Mouse (Mus musculus) forebrain, embryonic 13.5 days (tissue): ENCODE results near the gene Lmf2. TPM values are rescaled to one million over a fixed set of nuclear protein-coding genes. Genes with fewer than 3 reads are reported as not detected.

ENCODE experiments used
- ATAC-seq: fragments of 200-750 bp; cut with Nextera tagmentation; 2 replicates; pipeline ENCODE4 v1.8.0; 2017
- H3K27ac ChIP-seq: fragments of 300-500 bp; sonication (generic); 2 replicates; pipeline ENCODE4 v1.5.1; 2015; ENCODE audit warnings: inconsistent platforms, mild to moderate bottlenecking, moderate library complexity
- H3K27me3 ChIP-seq: fragments of 300-500 bp; sonication (generic); 2 replicates; pipeline ENCODE4 v1.6.1; 2015; ENCODE audit warnings: mild to moderate bottlenecking, inconsistent platforms
- H3K36me3 ChIP-seq: fragments of 300-500 bp; sonication (generic); 2 replicates; pipeline ENCODE4 v1.6.1; 2015; ENCODE audit warnings: mild to moderate bottlenecking, inconsistent platforms; ENCODE audit not compliant: poor library complexity, severe bottlenecking
- H3K4me1 ChIP-seq: fragments of 300-500 bp; sonication (generic); 2 replicates; pipeline ENCODE4 v1.6.1; 2015; ENCODE audit warnings: inconsistent platforms
- H3K4me2 ChIP-seq: fragments of 300-500 bp; sonication (generic); 2 replicates; pipeline ENCODE4 v1.6.1; 2015; ENCODE audit warnings: inconsistent platforms, mild to moderate bottlenecking, moderate library complexity
- H3K4me3 ChIP-seq: fragments of 300-500 bp; sonication (generic); 2 replicates; pipeline ENCODE4 v1.5.1; 2015; ENCODE audit warnings: mild to moderate bottlenecking, inconsistent platforms
- H3K9ac ChIP-seq: fragments of 300-500 bp; sonication (generic); 2 replicates; pipeline ENCODE4 v1.6.1; 2015; ENCODE audit warnings: mild to moderate bottlenecking, inconsistent platforms
- H3K9me3 ChIP-seq: fragments of 300-500 bp; sonication (generic); replicated peaks from 2 replicates; pipeline ENCODE4 v1.6.1; 2016; ENCODE audit warnings: inconsistent platforms
- WGBS: fragments of 180-500 bp; shearing (Covaris S2); methylation state at CpG from one replicate; pipeline ENCODE4 v1.1.7; 2015; 5-methylcytosine and 5-hydroxymethylcytosine counted together
- polyA plus RNA-seq: library from polyadenylated mRNA; unstranded; fragments of >200 nt; fragmentation: Nextera tagmentation; extraction: Ambion mirVana; gene quantifications from 2 replicates; pipeline ENCODE4 v1.2.1, GENCODE M21; 2015

The Lmf2 gene
- polyA plus RNA-seq, 1 experiment from 2014 or later = 34.4 TPM

DNA sequence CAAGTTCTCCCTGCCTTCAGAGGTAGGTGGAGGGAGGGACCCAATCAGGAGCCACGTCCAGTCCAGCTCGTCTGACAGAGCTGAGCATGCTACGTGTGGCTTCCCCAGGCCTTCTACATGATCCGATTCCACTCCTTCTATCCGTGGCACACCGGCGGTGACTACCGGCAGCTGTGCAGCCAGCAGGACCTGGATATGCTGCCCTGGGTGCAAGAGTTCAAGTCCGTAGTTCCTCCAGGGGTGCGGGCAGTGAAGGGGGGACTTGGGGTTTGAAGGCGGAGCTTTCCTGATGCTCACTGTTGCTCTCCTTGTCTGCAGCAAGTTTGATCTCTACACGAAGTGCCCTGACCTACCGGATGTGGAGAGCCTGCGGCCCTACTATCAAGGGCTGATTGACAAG lies 19.0 kb downstream of the Lmf2 start:
- no peak overlapping the region for H3K27ac ChIP-seq
- no peaks in the 10 kb centered on the region for H3K36me3 ChIP-seq
- no peak for ATAC-seq
- H3K9me3 ChIP-seq = no peaks in the 10 kb centered on the region
- H3K4me2 ChIP-seq = no peak overlapping the region
- no peak overlapping the region for H3K4me3 ChIP-seq
- H3K9ac ChIP-seq = no peak overlapping the region
- WGBS = 86% methylated on average over 14 of the region's 14 CpGs
- H3K27me3 ChIP-seq = no peaks in the 10 kb centered on the region
- H3K4me1 ChIP-seq = no peaks in the 10 kb centered on the region

DNA sequence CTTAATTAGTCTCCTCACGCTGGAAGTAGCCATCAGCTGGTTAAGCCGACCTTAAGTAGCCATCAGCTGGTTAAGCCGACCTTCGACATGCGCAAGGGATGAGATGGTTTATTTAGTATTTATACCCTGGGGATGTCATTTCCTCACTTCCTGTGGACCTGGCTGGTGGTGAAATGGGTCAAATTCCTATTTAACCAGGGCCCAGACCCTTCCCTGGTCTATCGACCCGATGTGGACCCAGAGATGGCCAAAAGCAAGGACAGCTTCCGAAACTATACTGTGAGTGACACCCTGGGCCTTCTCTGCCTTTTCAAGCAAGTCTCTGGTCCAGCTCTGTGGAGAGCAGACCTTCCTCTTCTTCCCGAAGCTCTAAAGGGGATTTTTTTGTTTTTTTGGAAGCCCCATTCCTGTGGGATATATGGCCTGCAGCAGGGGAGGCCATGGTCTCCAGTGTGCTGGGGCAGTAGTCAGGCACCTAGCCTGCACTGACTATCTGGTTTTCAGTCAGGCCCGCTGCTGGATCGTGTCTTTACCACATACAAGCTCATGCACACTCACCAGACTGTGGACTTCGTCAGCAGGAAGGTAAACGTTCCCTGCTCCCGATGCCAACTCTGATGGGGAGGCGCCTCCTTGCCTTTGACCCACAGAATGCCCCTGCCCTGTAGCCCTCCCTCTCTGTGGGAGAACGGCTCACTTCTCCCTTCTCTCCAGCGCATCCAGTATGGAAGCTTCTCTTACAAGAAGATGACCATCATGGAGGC lies 20.5 kb downstream of the Lmf2 start:
- ATAC-seq = no peak
- no peak overlapping the region for H3K27ac ChIP-seq
- 83% methylated on average over 17 of the region's 17 CpGs for WGBS
- no peaks in the 10 kb centered on the region for H3K27me3 ChIP-seq
- no peak overlapping the region; the same call in 1 of the 2 replicates for H3K9ac ChIP-seq
- no peaks in the 10 kb centered on the region for H3K36me3 ChIP-seq
- no peak overlapping the region for H3K4me3 ChIP-seq
- no peaks in the 10 kb centered on the region for H3K4me1 ChIP-seq
- no peaks in the 10 kb centered on the region for H3K9me3 ChIP-seq
- H3K4me2 ChIP-seq = no peak overlapping the region

DNA sequence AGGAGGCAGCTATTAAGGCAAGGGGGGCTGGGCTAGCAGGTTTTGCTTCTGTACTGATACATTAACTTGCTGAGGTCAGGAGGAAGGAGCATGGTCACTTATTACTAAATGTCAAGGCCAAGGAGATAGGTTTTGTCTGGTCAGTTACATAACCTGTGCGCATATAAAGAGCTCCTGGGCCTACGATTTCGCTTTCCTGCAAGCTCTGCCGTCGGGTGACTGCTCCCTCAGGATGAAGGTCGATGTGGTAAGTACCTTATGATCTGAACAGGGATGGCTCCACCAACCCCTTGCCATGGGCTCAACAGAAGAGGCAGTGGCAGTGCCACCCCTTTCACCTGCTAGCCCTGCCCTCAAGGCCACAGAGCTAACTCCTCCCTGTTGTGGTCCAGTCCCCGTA lies 21.2 kb downstream of the Lmf2 start, which contains the start of gene Miox:
Gene Miox, plus strand, starts transcription at position 128 of the 400 bp plus-strand sequence.
- no peak within 1 kb of the TSS for H3K4me2 ChIP-seq
- ATAC-seq = no peak
- 90% methylated on average over 7 of the region's 7 CpGs for WGBS
- H3K4me3 ChIP-seq = no peak within 1 kb of the TSS
- H3K9ac ChIP-seq = no peak within 1 kb of the TSS; the same call in 1 of the 2 replicates
- no peak within 1 kb of the TSS for H3K27ac ChIP-seq
- H3K36me3 ChIP-seq = no peaks in the 10 kb centered on the region
- H3K4me1 ChIP-seq = no peaks in the 10 kb centered on the region
- H3K9me3 ChIP-seq = no peaks in the 10 kb centered on the region
- H3K27me3 ChIP-seq = no peaks in the 10 kb centered on the region

- Histone ChIP-seq H3K27me3 (peaks cover 14% of the 10 kb centered on the region), H3K4me1 (peaks cover 6% of the 10 kb centered on the region), H3K9ac (no peak overlapping the region), H3K4me2 (no peak overlapping the region), H3K36me3 (no peaks in the 10 kb centered on the region), H3K9me3 (no peaks in the 10 kb centered on the region), H3K27ac (no peak overlapping the region), H3K4me3 (no peak overlapping the region)
- 63% methylated on average over 5 of the region's 5 CpGs for WGBS
- ATAC-seq = no peak
Measured at GRCm38 (mm10) chr15:89326441-89326840, 29.0 kb downstream of the Lmf2 start.

DNA sequence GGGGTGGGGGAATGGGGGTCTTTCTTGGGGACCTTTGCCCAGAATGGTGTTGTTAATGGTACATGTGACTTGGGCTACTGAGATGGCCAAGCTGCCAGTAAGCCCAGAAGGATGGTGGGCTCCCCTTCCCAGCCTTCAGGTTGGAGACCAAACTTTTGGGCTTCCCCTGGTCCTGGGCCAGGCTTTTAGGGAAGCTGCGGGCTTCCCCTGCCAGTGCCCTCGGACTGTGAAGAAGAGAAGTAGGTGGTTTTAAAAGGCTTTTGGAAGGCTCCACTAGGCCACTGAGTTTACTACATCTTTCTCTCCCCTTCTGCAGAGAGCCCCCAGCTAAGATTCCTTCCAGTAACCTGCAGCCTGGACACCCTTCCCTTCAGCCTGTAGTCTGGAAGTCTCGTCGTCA lies 31.8 kb downstream of the Lmf2 start:
- ATAC-seq = no peak
- Histone ChIP-seq H3K27ac (no peak overlapping the region), H3K4me1 (peaks cover 6% of the 10 kb centered on the region), H3K9ac (no peak overlapping the region), H3K9me3 (no peaks in the 10 kb centered on the region), H3K4me3 (no peak overlapping the region), H3K27me3 (peaks cover 17% of the 10 kb centered on the region), H3K36me3 (no peaks in the 10 kb centered on the region), H3K4me2 (no peak overlapping the region)
- WGBS = 83% methylated on average over 4 of the region's 4 CpGs

- H3K36me3 ChIP-seq = no peaks in the 10 kb centered on the region
- H3K4me3 ChIP-seq = peak within 1 kb of the TSS; percentile 3; the same call in 1 of the 2 replicates
- peak within 1 kb of the TSS; percentile 42 for H3K4me2 ChIP-seq
- no peaks in the 10 kb centered on the region for H3K9me3 ChIP-seq
- no peak for ATAC-seq
- no peak within 1 kb of the TSS for H3K9ac ChIP-seq
- 7% methylated on average over 26 of the region's 26 CpGs for WGBS
- H3K27ac ChIP-seq = no peak within 1 kb of the TSS
- H3K27me3 ChIP-seq = peaks cover 17% of the 10 kb centered on the region
- H3K4me1 ChIP-seq = peaks cover 6% of the 10 kb centered on the region
Measured at GRCm38 (mm10) chr15:89322670-89323522, 32.6 kb downstream of the Lmf2 start, which contains the start of gene Adm2. TSS of gene Adm2 (plus strand) at chr15:89322720.

GRCm38 (mm10) chr15:89321264-89321663 lies 34.2 kb downstream of the Lmf2 start:
- 81% methylated on average over 8 of the region's 8 CpGs for WGBS
- no peak for ATAC-seq

DNA sequence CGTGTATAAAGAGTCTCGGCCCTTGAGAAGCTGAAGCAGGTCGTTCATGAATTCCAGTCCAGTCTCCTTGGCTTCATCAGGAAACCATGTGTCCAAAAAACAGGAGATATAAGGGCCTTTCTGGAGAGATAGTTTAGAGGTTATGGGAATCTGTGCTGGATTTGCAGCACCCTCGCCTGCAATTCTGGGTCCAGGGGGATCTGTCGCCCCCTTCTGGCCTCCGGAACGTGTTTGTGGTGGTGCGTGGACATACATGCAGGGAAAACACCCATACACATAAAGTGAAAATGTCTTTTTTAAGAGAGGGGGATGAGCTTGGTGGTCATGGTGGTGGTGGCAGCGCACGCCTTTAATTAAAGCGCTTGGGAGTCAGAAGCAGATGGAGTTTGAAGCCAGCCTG lies 39.3 kb downstream of the Lmf2 start:
- Histone ChIP-seq H3K4me1 (peaks cover 28% of the 10 kb centered on the region), H3K9me3 (no peaks in the 10 kb centered on the region), H3K9ac (no peak overlapping the region), H3K4me2 (peak overlapping the region; percentile 91), H3K27me3 (0 out of 2 replicates have a peak, but pooled peaks cover 3% of the 10 kb centered on the region), H3K27ac (no peak overlapping the region), H3K36me3 (no peaks in the 10 kb centered on the region), H3K4me3 (no peak overlapping the region)
- ATAC-seq = no peak
- 71% methylated on average over 11 of the region's 11 CpGs for WGBS

More at GRCm38 (mm10) chr15:89321264-89321663, 34.2 kb downstream of the Lmf2 start:
- Histone ChIP-seq H3K36me3 (no peaks in the 10 kb centered on the region), H3K4me1 (peaks cover 6% of the 10 kb centered on the region), H3K27me3 (peaks cover 17% of the 10 kb centered on the region), H3K4me2 (no peak overlapping the region), H3K4me3 (no peak overlapping the region), H3K27ac (no peak overlapping the region), H3K9me3 (no peaks in the 10 kb centered on the region), H3K9ac (no peak overlapping the region)

GRCm38 (mm10) chr15:89315190-89315731 lies 40.2 kb downstream of the Lmf2 start, which contains the start of gene Sbf1:
TSS of gene Sbf1 (minus strand) at chr15:89315311.
- Histone ChIP-seq H3K9me3 (no peaks in the 10 kb centered on the region), H3K36me3 (no peaks in the 10 kb centered on the region), H3K4me3 (peak within 1 kb of the TSS; percentile 95), H3K4me2 (peak within 1 kb of the TSS; percentile 91), H3K27me3 (no peaks in the 10 kb centered on the region), H3K27ac (peak within 1 kb of the TSS; percentile 25; the same call in 1 of the 2 replicates), H3K9ac (peak within 1 kb of the TSS; percentile 93), H3K4me1 (peaks cover 33% of the 10 kb centered on the region)
- ATAC-seq = peak; percentile 100
- 1% methylated on average over 37 of the region's 37 CpGs for WGBS

DNA sequence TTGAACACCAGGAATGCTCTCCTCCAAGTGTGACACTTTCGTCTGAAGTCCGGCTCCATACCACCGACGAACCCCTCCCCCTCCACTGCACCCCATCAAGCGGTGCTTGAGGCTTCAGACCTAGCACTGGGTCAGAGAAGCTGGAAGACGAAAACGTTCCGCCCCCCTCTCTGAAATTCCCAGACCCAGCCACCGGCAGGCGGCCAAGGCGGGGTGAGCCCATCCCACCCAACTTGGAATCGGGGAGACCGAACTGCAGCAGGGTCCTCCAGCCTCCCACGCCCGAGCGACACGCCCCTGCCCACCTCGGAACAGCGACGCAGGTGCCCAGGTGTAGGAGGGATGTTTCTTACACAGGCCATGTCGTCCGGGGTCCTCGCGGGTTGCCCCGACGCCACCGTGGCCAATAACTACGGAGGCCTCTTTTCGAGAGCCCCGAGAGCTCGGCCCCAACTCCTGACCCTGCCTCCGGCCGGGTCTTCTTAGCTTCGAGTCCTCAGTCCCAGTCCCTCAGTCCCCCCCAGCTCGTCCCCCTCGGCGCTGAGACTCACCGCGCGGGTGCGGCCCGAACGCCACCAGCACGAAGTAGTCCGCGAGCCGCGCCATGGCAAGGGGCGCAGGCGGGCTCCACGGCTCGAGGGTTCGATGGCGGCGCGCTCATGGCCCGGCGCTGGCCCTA lies 40.8 kb downstream of the Lmf2 start:
- peaks cover 40% of the 10 kb centered on the region for H3K4me1 ChIP-seq
- no peaks in the 10 kb centered on the region for H3K36me3 ChIP-seq
- H3K4me3 ChIP-seq = peak overlapping the region; percentile 95
- ATAC-seq = peak; percentile 36
- H3K27me3 ChIP-seq = no peaks in the 10 kb centered on the region
- H3K27ac ChIP-seq = peak overlapping the region; percentile 25; the same call in 1 of the 2 replicates
- no peaks in the 10 kb centered on the region for H3K9me3 ChIP-seq
- WGBS = under 1% methylated on average over 58 of the region's 58 CpGs
- H3K9ac ChIP-seq = peak overlapping the region; percentile 93
- H3K4me2 ChIP-seq = peak overlapping the region; percentile 91

DNA sequence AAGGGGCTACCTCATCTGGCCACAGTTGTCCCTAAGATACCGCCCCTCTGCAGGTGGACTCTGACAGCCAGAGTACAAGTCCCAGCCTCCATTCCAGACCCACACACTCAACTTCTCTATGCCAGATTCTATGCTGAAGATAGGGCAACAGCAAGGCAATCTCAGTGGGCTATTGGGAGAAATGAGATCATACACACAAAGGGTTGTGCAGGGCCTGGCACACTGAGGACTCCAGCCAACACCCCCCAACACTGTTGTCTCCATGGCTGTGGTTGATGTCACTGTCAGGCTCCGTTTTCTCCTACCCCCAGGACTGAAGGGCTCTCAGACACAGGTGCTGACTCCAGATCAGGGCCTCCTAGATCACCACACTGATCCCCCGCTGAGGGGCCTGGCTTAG lies 41.4 kb downstream of the Lmf2 start:
- Histone ChIP-seq H3K9ac (peak overlapping the region; percentile 93), H3K4me1 (peaks cover 40% of the 10 kb centered on the region), H3K4me2 (peak overlapping the region; percentile 91), H3K36me3 (no peaks in the 10 kb centered on the region), H3K9me3 (no peaks in the 10 kb centered on the region), H3K4me3 (peak overlapping the region; percentile 95), H3K27me3 (no peaks in the 10 kb centered on the region), H3K27ac (no peak overlapping the region)
- ATAC-seq = no peak
- WGBS = 29% methylated on average over 3 of the region's 3 CpGs
